Mouse (Mus musculus) inflammation-experienced regulatory T-cells (primary cell): ENCODE measurements around the gene Akap1. TPM values are rescaled to one million over a fixed set of nuclear protein-coding genes. Genes with fewer than 3 reads are reported as not detected.

Experiments
- polyA plus RNA-seq, 2 experiments: library from polyadenylated mRNA; unstranded; fragments of 100-300 nt; shearing (Covaris generic); gene quantifications; one replicate each; pipeline ENCODE4 v1.2.1; 2017

The Akap1 gene
- 1 to 10 TPM; 2.7 to 2.8 TPM for polyA plus RNA-seq

DNA sequence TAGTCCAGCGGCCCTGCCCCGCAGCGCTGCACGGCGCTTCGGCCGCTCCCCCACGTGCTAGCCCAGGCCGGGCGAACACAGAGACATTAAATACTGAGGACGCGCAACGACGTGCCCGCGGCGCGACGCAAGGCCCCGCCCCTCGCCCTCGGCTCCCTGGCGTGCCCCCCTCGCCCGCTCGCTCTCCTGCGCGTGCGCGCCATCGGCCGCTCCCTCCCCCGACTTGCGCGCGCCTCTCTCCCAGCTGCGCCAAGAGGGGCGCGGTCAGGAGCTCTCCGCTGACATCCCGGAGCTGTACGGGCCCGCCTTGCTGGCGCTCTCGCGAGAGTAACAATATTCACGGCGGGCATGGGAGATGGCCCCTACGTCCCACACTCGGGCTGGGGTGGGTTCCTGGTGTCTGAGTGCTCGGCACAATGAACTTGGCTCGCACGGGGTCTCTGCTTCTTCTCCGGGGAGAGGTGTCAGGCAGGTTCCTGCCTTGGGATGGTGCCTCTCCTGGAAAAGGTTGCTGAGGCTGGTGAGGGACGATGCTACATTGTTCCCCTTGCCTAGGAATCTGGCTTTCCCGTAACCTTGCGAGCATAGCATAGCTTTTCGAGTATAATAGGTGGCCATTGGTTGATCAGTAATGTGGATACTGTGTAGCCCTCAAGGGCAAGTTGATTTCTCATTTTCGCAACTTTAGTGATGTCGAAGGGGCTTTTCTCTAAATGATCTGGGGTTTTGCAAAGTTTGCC, at the start of gene Akap1:
Gene Akap1, minus strand, starts transcription at position 129 of the 740 bp plus-strand sequence.

Other genes with a start within 250 kb of the Akap1 start
- gene Msi2, start 146.1 kb downstream of the Akap1 start, polyA plus RNA-seq, result 10 to 100 TPM; 12.5 to 16.5 TPM
- gene Scpep1, start 90.9 kb upstream of the Akap1 start, polyA plus RNA-seq, result 10 to 100 TPM in 1 of 2 experiments, 1 to 10 TPM in 1; 8.5 to 19.7 TPM
- gene Elobl, start 102.3 kb upstream of the Akap1 start, polyA plus RNA-seq, result not detected
- 10 to 100 TPM; 13.4 to 13.8 TPM for gene Coil, start 105.7 kb upstream of the Akap1 start, polyA plus RNA-seq
- gene Trim25, start 134.8 kb upstream of the Akap1 start, polyA plus RNA-seq, result 10 to 100 TPM; 29.7 to 32.5 TPM
- 10 to 100 TPM; 10.0 to 12.2 TPM for gene Dgke, start 202.3 kb upstream of the Akap1 start, polyA plus RNA-seq
- gene Gm525, start 209.3 kb upstream of the Akap1 start, polyA plus RNA-seq, result 1 to 10 TPM in 1 of 2 experiments, under 1 TPM in 1; 0.31 to 1.8 TPM